Mouse (Mus musculus) MEL (cell line): ENCODE data around the gene Ring1.
"Not testable (repeated sequence)": the region's sequence is repeated elsewhere in the genome, so short reads cannot be mapped to it uniquely, and the experiment has no call there.

Experiments used
- CHD2 ChIP-seq: IDR thresholded peaks from 2 replicates; pipeline ENCODE4 v1.6.1; 2011; ENCODE audit warnings: low read length, improper control_type of control experiment
- CTCF ChIP-seq, 3 experiments: IDR thresholded peaks in 2 of 3; conservative IDR thresholded peaks in 1 of 3; 2 replicates each; pipeline ENCODE4 v1.5.1; 2011 to 2012; ENCODE audit warnings: low read length in 3 of 3, low read depth in 2 of 3, mild to moderate bottlenecking in 2 of 3, improper control_type of control experiment in 1 of 3, inconsistent platforms in 1 of 3, mixed read lengths in 1 of 3, moderate library complexity in 1 of 3; ENCODE audit not compliant: control insufficient read depth in 1 of 3, insufficient read depth in 1 of 3, poor library complexity in 1 of 3, severe bottlenecking in 1 of 3
- GATA1 ChIP-seq: IDR thresholded peaks from 2 replicates; pipeline ENCODE4 v1.6.1; 2011; ENCODE audit warnings: low read depth, low read length, improper control_type of control experiment
- HCFC1 ChIP-seq: IDR thresholded peaks from 2 replicates; pipeline ENCODE4 v1.6.1; 2012; ENCODE audit warnings: low read depth, mild to moderate bottlenecking, inconsistent platforms, low read length, improper control_type of control experiment, moderate library complexity
- MYB ChIP-seq: IDR thresholded peaks from 2 replicates; pipeline ENCODE4 v1.6.1; 2011; ENCODE audit warnings: mild to moderate bottlenecking, low read depth, low read length, improper control_type of control experiment
- POLR2A ChIP-seq, 2 experiments: IDR thresholded peaks; 2 replicates each; pipeline ENCODE4 v1.6.1; 2011 to 2012; ENCODE audit warnings: low read length in 2 of 2, mild to moderate bottlenecking in 2 of 2, control low read depth in 1 of 2, improper control_type of control experiment in 1 of 2, low read depth in 1 of 2, moderate library complexity in 1 of 2; ENCODE audit not compliant: control insufficient read depth in 1 of 2, insufficient read depth in 1 of 2, poor library complexity in 1 of 2
- POLR2AphosphoS5 ChIP-seq: IDR thresholded peaks from 2 replicates; pipeline ENCODE4 v1.6.1; 2012; ENCODE audit warnings: low read depth, borderline replicate concordance, mild to moderate bottlenecking, inconsistent platforms, low read length, moderate library complexity, mixed read lengths
- ZC3H11A ChIP-seq: IDR thresholded peaks from 2 replicates; pipeline ENCODE4 v1.6.1; 2012; ENCODE audit warnings: low read depth, mild to moderate bottlenecking, inconsistent platforms, low read length, improper control_type of control experiment
- ZNF384 ChIP-seq: IDR thresholded peaks from 2 replicates; pipeline ENCODE4 v1.6.1; 2012; ENCODE audit warnings: low read depth, mild to moderate bottlenecking, inconsistent platforms, low read length, improper control_type of control experiment

DNA sequence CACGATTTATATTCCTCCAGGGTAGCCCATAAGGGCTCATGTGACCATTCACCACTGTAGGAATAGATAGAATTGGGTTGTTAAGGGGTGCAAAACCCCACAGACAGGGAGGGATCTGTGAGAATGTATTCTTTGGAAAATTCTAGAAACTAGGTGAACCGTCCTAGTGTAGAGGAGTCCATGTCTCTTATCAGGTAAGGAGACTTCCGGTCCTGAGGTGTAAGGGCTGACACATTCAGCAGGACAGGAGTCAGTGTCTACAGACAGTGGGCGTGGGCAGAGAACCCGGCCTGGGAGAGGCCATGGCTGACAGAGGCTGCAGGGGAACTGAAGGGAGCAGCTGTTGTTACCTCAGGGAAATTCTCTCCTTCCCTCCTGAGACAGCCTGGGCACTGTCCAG is 25.8 kb downstream of the Ring1 start:
- not testable (repeated sequence) for TF ChIP-seq ZNF384; ZC3H11A; POLR2A (IDR thresholded peaks at IDR 0.05; ENCODE audit: control insufficient read depth in 1 of 2, insufficient read depth in 1 of 2, low read depth in 1 of 2, low read length in 2 of 2, poor library complexity in 1 of 2); POLR2AphosphoS5; CTCF (IDR thresholded peaks at IDR 0.05 in 2 of 3, conservative IDR thresholded peaks at IDR 0.05 in 1 of 3; ENCODE audit: control insufficient read depth in 1 of 3, insufficient read depth in 1 of 3, low read depth in 2 of 3, low read length in 3 of 3, poor library complexity in 1 of 3, severe bottlenecking in 1 of 3); HCFC1; CHD2; MYB; GATA1
